Mouse (Mus musculus): ENCODE results near the gene Terf2ip. TPM values are rescaled to one million over a fixed set of nuclear protein-coding genes. Genes with fewer than 3 reads are reported as not detected.

The Terf2ip gene
- total and polyA plus RNA-seq, 3 experiments = 9.4 to 13.7 (median 12.4) TPM

GRCm38 (mm10) chr8:111992703-111993039 lies 18.5 kb upstream of the Terf2ip start:
- no peak for TF ChIP-seq MXI1 (IDR thresholded peaks at IDR 0.05; ENCODE audit: low read depth, low read length)
- no peak for TF ChIP-seq IRF4 (IDR thresholded peaks at IDR 0.05; ENCODE audit: low read depth, low read length)
- in situ Hi-C loops (cut with MboI; ENCODE audit: low pct_ligation_motif_present, low pct_unique_long_range_greater_than_20kb, low sequenced_read_pairs) = loop anchor here (10.0 kb wide), 1 partner anchor 118 kb away; the partner anchor contains the start of gene Tmem170
- no peaks in the 10 kb centered on the region for H3K27me3 ChIP-seq (replicated peaks)
- peaks cover 2 to 21% of the 10 kb centered on the region in 2 experiments; a peak in 3 of 4 replicates for H3K4me1 ChIP-seq (ENCODE audit: control insufficient read depth in 1 of 2, insufficient read depth in 2 of 2)
- dilution Hi-C loops (cut with MboI; ENCODE audit: extremely low pct_ligation_motif_present, extremely low pct_unique_long_range_greater_than_20kb, low sequenced_read_pairs) = no loop called here
- no peaks in the 10 kb centered on the region; the same call in 1 of the 2 replicates for H3K79me2 ChIP-seq (replicated peaks; ENCODE audit: control insufficient read depth, extremely low read depth, insufficient read depth, poor library complexity, severe bottlenecking)
- no peak for DNase-seq (ENCODE audit: extremely low read depth)
- H3K4me2 ChIP-seq (ENCODE audit: insufficient read depth, low read depth, poor library complexity, severe bottlenecking) = no peak overlapping the region
- no peaks in the 10 kb centered on the region for H3K9me3 ChIP-seq (replicated peaks; ENCODE audit: low read length)
- no peak overlapping the region for H3K9ac ChIP-seq (ENCODE audit: insufficient read depth, low read depth)
- peaks cover 58 to 73% of the 10 kb centered on the region in 2 experiments for H3K36me3 ChIP-seq (replicated peaks in 1 of 2; ENCODE audit: control insufficient read depth in 1 of 2, insufficient read depth in 1 of 2, low read length in 1 of 2)
- no peak overlapping the region for H3K27ac ChIP-seq (ENCODE audit: insufficient read depth, low read depth)
- H3K4me3 ChIP-seq (replicated peaks in 1 of 3; ENCODE audit: low read depth in 2 of 3, low read length in 2 of 3, poor library complexity in 1 of 3) = no peak overlapping the region

GRCm38 (mm10) chr8:112004754-112005153 lies 6.4 kb upstream of the Terf2ip start:
- Histone ChIP-seq H3K4me3 (replicated peaks in 1 of 3; ENCODE audit: low read depth in 2 of 3, low read length in 2 of 3, poor library complexity in 1 of 3) (no peak overlapping the region), H3K27ac (ENCODE audit: insufficient read depth, low read depth) (no peak overlapping the region), H3K4me1 (ENCODE audit: control insufficient read depth in 1 of 2, insufficient read depth in 2 of 2) (peaks cover 2 to 12% of the 10 kb centered on the region in 2 experiments; a peak in 2 of 4 replicates), H3K4me2 (ENCODE audit: insufficient read depth, low read depth, poor library complexity, severe bottlenecking) (no peak overlapping the region), H3K9me3 (replicated peaks; ENCODE audit: low read length) (no peaks in the 10 kb centered on the region), H3K27me3 (replicated peaks) (no peaks in the 10 kb centered on the region), H3K36me3 (replicated peaks in 1 of 2; ENCODE audit: control insufficient read depth in 1 of 2, insufficient read depth in 1 of 2, low read length in 1 of 2) (peaks cover 60 to 84% of the 10 kb centered on the region in 2 experiments), H3K79me2 (replicated peaks; ENCODE audit: control insufficient read depth, extremely low read depth, insufficient read depth, poor library complexity, severe bottlenecking) (peaks cover 51% of the 10 kb centered on the region), H3K9ac (ENCODE audit: insufficient read depth, low read depth) (no peak overlapping the region)
- no peak for TF ChIP-seq SIN3A (IDR thresholded peaks at IDR 0.05; ENCODE audit: low read length)
- no peak for TF ChIP-seq USF2 (conservative IDR thresholded peaks at IDR 0.05; ENCODE audit: low read depth, low read length)
- dilution Hi-C loops (cut with MboI; ENCODE audit: extremely low pct_ligation_motif_present, extremely low pct_unique_long_range_greater_than_20kb, low sequenced_read_pairs) = no loop called here
- in situ Hi-C loops (cut with MboI; ENCODE audit: low pct_ligation_motif_present, low pct_unique_long_range_greater_than_20kb, low sequenced_read_pairs) = no loop called here
- DNase-seq (ENCODE audit: extremely low read depth) = no peak

GRCm38 (mm10) chr8:112005601-112006000 lies 5.6 kb upstream of the Terf2ip start:
- no peaks in the 10 kb centered on the region for H3K27me3 ChIP-seq (replicated peaks)
- H3K4me3 ChIP-seq (replicated peaks in 1 of 3; ENCODE audit: low read depth in 2 of 3, low read length in 2 of 3, poor library complexity in 1 of 3) = no peak overlapping the region
- no peak overlapping the region for H3K27ac ChIP-seq (ENCODE audit: insufficient read depth, low read depth)
- H3K9me3 ChIP-seq (replicated peaks; ENCODE audit: low read length) = no peaks in the 10 kb centered on the region
- no peak for TF ChIP-seq RAD21 (IDR thresholded peaks at IDR 0.05; ENCODE audit: low read depth, low read length)
- no peak for TF ChIP-seq USF2 (conservative IDR thresholded peaks at IDR 0.05; ENCODE audit: low read depth, low read length)
- TF ChIP-seq CHD2 (IDR thresholded peaks at IDR 0.05; ENCODE audit: low read length) = no peak
- no peak for TF ChIP-seq ZMIZ1 (IDR thresholded peaks at IDR 0.05; ENCODE audit: low read depth, low read length)
- TF ChIP-seq CTCF (conservative IDR thresholded peaks at IDR 0.05 in 1 of 2, IDR thresholded peaks at IDR 0.05 in 1 of 2; ENCODE audit: low read depth in 2 of 2, low read length in 2 of 2) = no peak
- no peak for TF ChIP-seq EP300 (IDR thresholded peaks at IDR 0.05; ENCODE audit: low read length)
- no peak for TF ChIP-seq POLR2AphosphoS2 (IDR thresholded peaks at IDR 0.05; ENCODE audit: low read depth, low read length)
- no peak for TF ChIP-seq E2F4 (IDR thresholded peaks at IDR 0.05; ENCODE audit: insufficient replicate concordance, low read depth, low read length)
- TF ChIP-seq HCFC1 (IDR thresholded peaks at IDR 0.05; ENCODE audit: low read depth, low read length) = no peak
- TF ChIP-seq USF1 (IDR thresholded peaks at IDR 0.05; ENCODE audit: low read depth, low read length) = no peak
- TF ChIP-seq ZNF384 (IDR thresholded peaks at IDR 0.05; ENCODE audit: low read depth, low read length) = no peak
- TF ChIP-seq TBP (conservative IDR thresholded peaks at IDR 0.05; ENCODE audit: low read depth, low read length) = no peak
- no peak for TF ChIP-seq KAT2A (IDR thresholded peaks at IDR 0.05; ENCODE audit: insufficient replicate concordance, low read length)
- TF ChIP-seq MAZ (IDR thresholded peaks at IDR 0.05; ENCODE audit: low read depth, low read length) = no peak
- TF ChIP-seq MEF2A (IDR thresholded peaks at IDR 0.05; ENCODE audit: borderline replicate concordance, low read depth, low read length) = no peak
- no peak for TF ChIP-seq NELFE (IDR thresholded peaks at IDR 0.05; ENCODE audit: low read depth, low read length)
- H3K79me2 ChIP-seq (replicated peaks; ENCODE audit: control insufficient read depth, extremely low read depth, insufficient read depth, poor library complexity, severe bottlenecking) = peaks cover 60% of the 10 kb centered on the region
- no peak for DNase-seq (ENCODE audit: extremely low read depth)
- in situ Hi-C loops (cut with MboI; ENCODE audit: low pct_ligation_motif_present, low pct_unique_long_range_greater_than_20kb, low sequenced_read_pairs) = no loop called here
- H3K4me2 ChIP-seq (ENCODE audit: insufficient read depth, low read depth, poor library complexity, severe bottlenecking) = no peak overlapping the region
- dilution Hi-C loops (cut with MboI; ENCODE audit: extremely low pct_ligation_motif_present, extremely low pct_unique_long_range_greater_than_20kb, low sequenced_read_pairs) = no loop called here
- peaks cover 52 to 76% of the 10 kb centered on the region in 2 experiments for H3K36me3 ChIP-seq (replicated peaks in 1 of 2; ENCODE audit: control insufficient read depth in 1 of 2, insufficient read depth in 1 of 2, low read length in 1 of 2)
- no peak overlapping the region for H3K9ac ChIP-seq (ENCODE audit: insufficient read depth, low read depth)
- peaks cover 2 to 12% of the 10 kb centered on the region in 2 experiments; a peak in 2 of 4 replicates for H3K4me1 ChIP-seq (ENCODE audit: control insufficient read depth in 1 of 2, insufficient read depth in 2 of 2)
